Mouse (Mus musculus) myocyte (in vitro differentiated cells): ENCODE measurements around the gene Nsmce1. TPM values are rescaled to one million over a fixed set of nuclear protein-coding genes. Genes with fewer than 3 reads are reported as not detected.

ENCODE experiments used
- H3K27me3 ChIP-seq: one replicate; pipeline ENCODE4 v1.6.1; 2011; ENCODE audit not compliant: control insufficient read depth, insufficient read depth, insufficient read length
- H3K36me3 ChIP-seq: one replicate; pipeline ENCODE4 v1.6.1; 2011; ENCODE audit not compliant: control insufficient read depth, insufficient read depth
- H3K4me2 ChIP-seq: one replicate; pipeline ENCODE4 v1.6.1; 2011; ENCODE audit warnings: low read depth, control low read depth
- H3K4me3 ChIP-seq: one replicate; pipeline ENCODE4 v1.5.1; 2011; ENCODE audit warnings: mild to moderate bottlenecking, control low read depth, moderate library complexity
- H3K79me2 ChIP-seq: one replicate; pipeline ENCODE4 v1.6.1; 2011; ENCODE audit not compliant: control insufficient read depth, insufficient read depth
- H3ac ChIP-seq: one replicate; pipeline ENCODE4 v1.6.1; 2011; ENCODE audit not compliant: control insufficient read depth, insufficient read length
- CEBPB ChIP-seq: IDR thresholded peaks from 2 replicates; pipeline ENCODE4 v1.6.1; 2011; ENCODE audit warnings: mild to moderate bottlenecking, moderate library complexity; ENCODE audit not compliant: poor library complexity, insufficient read depth, severe bottlenecking
- E2F4 ChIP-seq: IDR thresholded peaks from one replicate; pipeline ENCODE4 v1.6.1; 2011; ENCODE audit warnings: mild to moderate bottlenecking, control low read depth, moderate library complexity; ENCODE audit not compliant: insufficient read depth
- MAX ChIP-seq: IDR thresholded peaks from one replicate; pipeline ENCODE4 v1.6.1; 2011; ENCODE audit warnings: low read depth, mild to moderate bottlenecking, control low read depth
- MYOD1 ChIP-seq, 3 experiments: IDR thresholded peaks; one replicate each; pipeline ENCODE4 v1.6.1; 2011; ENCODE audit warnings: control low read depth in 2 of 3, low read depth in 2 of 3, mild to moderate bottlenecking in 2 of 3, moderate library complexity in 1 of 3; ENCODE audit not compliant: insufficient read length in 2 of 3, control insufficient read depth in 1 of 3
- MYOG ChIP-seq, 3 experiments: IDR thresholded peaks; one replicate each; pipeline ENCODE4 v1.6.1; 2011; ENCODE audit warnings: control low read depth in 2 of 3, low read depth in 2 of 3, mild to moderate bottlenecking in 2 of 3; ENCODE audit not compliant: insufficient read length in 2 of 3, control insufficient read depth in 1 of 3, insufficient read depth in 1 of 3
- POLR2A ChIP-seq: IDR thresholded peaks from one replicate; pipeline ENCODE4 v1.6.1; 2011; ENCODE audit warnings: low read depth, mild to moderate bottlenecking, control low read depth, moderate library complexity; ENCODE audit not compliant: insufficient read length
- POLR2AphosphoS2 ChIP-seq: IDR thresholded peaks from one replicate; pipeline ENCODE4 v1.6.1; 2011; ENCODE audit warnings: low read depth, control low read depth; ENCODE audit not compliant: insufficient read length
- REST ChIP-seq: IDR thresholded peaks from one replicate; pipeline ENCODE4 v1.6.1; 2011; ENCODE audit warnings: mild to moderate bottlenecking, control low read depth, moderate library complexity; ENCODE audit not compliant: insufficient read depth, insufficient read length
- SRF ChIP-seq: IDR thresholded peaks from one replicate; pipeline ENCODE4 v1.6.1; 2011; ENCODE audit warnings: low read depth; ENCODE audit not compliant: control insufficient read depth, insufficient read length
- TCF12 ChIP-seq: IDR thresholded peaks from one replicate; pipeline ENCODE4 v1.6.1; 2011; ENCODE audit warnings: mild to moderate bottlenecking, control low read depth; ENCODE audit not compliant: poor library complexity, insufficient read depth, severe bottlenecking
- TCF3 ChIP-seq: IDR thresholded peaks from one replicate; pipeline ENCODE4 v1.6.1; 2011; ENCODE audit warnings: low read depth, control low read depth; ENCODE audit not compliant: insufficient read length
- USF1 ChIP-seq: IDR thresholded peaks from one replicate; pipeline ENCODE4 v1.6.1; 2011; ENCODE audit warnings: low read depth, mild to moderate bottlenecking, control low read depth, moderate library complexity
- polyA plus RNA-seq: library from polyadenylated mRNA; unstranded; fragments of >200 nt; fragmentation: generic; extraction: Trizol; gene quantifications from one replicate; pipeline ENCODE4 v1.2.1, GENCODE M21; 2012; ENCODE audit warnings: missing spikeins

Nsmce1 gene
- polyA plus RNA-seq, 1 experiment, result 78.3 TPM

DNA sequence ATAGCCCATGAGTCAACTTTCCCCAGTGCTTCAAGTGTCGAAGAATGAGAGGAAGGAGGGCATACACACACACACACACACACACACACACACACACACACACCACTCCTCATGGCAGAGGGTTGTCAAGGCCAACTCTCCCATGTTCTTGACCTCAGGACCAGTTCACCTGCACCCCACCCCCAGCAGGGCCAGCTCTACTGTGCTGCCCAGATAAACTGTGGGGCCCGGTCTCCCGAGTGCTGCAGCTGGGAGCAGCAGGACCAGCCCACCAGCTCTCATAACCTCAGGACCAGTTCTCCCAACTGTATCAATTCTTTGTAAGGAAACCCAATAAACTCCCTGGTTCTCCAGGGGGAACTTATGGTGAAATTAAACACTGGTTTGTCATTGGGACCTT, 28.3 kb upstream of the Nsmce1 start:
- no peak overlapping the region for H3ac ChIP-seq
- no peaks in the 10 kb centered on the region for H3K27me3 ChIP-seq
- no peak overlapping the region for H3K4me3 ChIP-seq
- H3K36me3 ChIP-seq, result no peaks in the 10 kb centered on the region
- no peaks in the 10 kb centered on the region for H3K79me2 ChIP-seq
- H3K4me2 ChIP-seq, result no peak overlapping the region
- TF ChIP-seq USF1 (no peak), SRF (no peak), MYOD1 (IDR thresholded peaks at IDR 0.05; ENCODE audit: control insufficient read depth in 1 of 3, insufficient read length in 2 of 3, low read depth in 2 of 3) (no peak), REST (no peak), E2F4 (no peak), CEBPB (no peak), TCF12 (no peak), POLR2A (no peak), MAX (no peak)

DNA sequence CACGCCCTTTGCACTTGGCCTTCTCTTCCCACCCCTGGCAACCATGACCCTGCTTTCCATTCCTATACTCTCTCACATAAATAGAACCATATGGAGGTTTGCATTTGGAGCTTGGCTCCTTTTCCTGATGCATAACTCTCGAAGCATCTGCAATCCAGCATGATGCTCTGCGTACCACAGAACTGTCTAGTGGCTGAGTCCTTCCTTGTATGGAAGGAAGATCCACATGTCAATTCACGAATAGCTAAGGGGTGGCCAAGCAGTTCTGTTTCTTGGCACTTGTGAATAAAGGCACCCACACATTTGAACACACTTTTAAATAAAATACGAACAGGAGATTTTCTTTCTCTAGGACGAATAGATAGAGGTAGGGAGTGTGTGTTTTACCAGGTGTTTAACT, 26.1 kb upstream of the Nsmce1 start:
- no peak overlapping the region for H3K4me3 ChIP-seq
- H3K79me2 ChIP-seq, result no peaks in the 10 kb centered on the region
- H3K27me3 ChIP-seq, result no peaks in the 10 kb centered on the region
- H3ac ChIP-seq, result no peak overlapping the region
- H3K4me2 ChIP-seq, result no peak overlapping the region
- no peaks in the 10 kb centered on the region for H3K36me3 ChIP-seq
- TF ChIP-seq TCF12 (no peak), USF1 (no peak), POLR2A (no peak), REST (no peak)

- Histone ChIP-seq H3K36me3 (no peaks in the 10 kb centered on the region), H3ac (no peak overlapping the region), H3K4me2 (no peak overlapping the region), H3K79me2 (no peaks in the 10 kb centered on the region), H3K4me3 (no peak overlapping the region), H3K27me3 (no peaks in the 10 kb centered on the region)
- no peak for TF ChIP-seq MAX
- no peak for TF ChIP-seq USF1
- TF ChIP-seq CEBPB, result no peak
- no peak for TF ChIP-seq POLR2A
- no peak for TF ChIP-seq REST
- TF ChIP-seq MYOD1 (IDR thresholded peaks at IDR 0.05; ENCODE audit: control insufficient read depth in 1 of 3, insufficient read length in 2 of 3, low read depth in 2 of 3), result no peak
- TF ChIP-seq MYOG (IDR thresholded peaks at IDR 0.05; ENCODE audit: control insufficient read depth in 1 of 3, insufficient read depth in 1 of 3, insufficient read length in 2 of 3, low read depth in 2 of 3), result no peak
- no peak for TF ChIP-seq TCF12
- TF ChIP-seq E2F4, result no peak
- no peak for TF ChIP-seq SRF
- TF ChIP-seq POLR2AphosphoS2, result no peak
Observed at GRCm38 (mm10) chr7:125516723-125517122, 25.3 kb upstream of the Nsmce1 start.

- Histone ChIP-seq H3K79me2 (no peaks in the 10 kb centered on the region), H3K27me3 (no peaks in the 10 kb centered on the region), H3K36me3 (no peaks in the 10 kb centered on the region), H3K4me2 (no peak overlapping the region), H3K4me3 (no peak overlapping the region), H3ac (no peak overlapping the region)
- TF ChIP-seq SRF, result no peak
- TF ChIP-seq POLR2A, result no peak
- no peak for TF ChIP-seq POLR2AphosphoS2
- TF ChIP-seq E2F4, result no peak
- TF ChIP-seq TCF3, result no peak
- no peak for TF ChIP-seq TCF12
- TF ChIP-seq REST, result no peak
- no peak for TF ChIP-seq MAX
- no peak for TF ChIP-seq MYOG (IDR thresholded peaks at IDR 0.05; ENCODE audit: control insufficient read depth in 1 of 3, insufficient read depth in 1 of 3, insufficient read length in 2 of 3, low read depth in 2 of 3)
- no peak for TF ChIP-seq USF1
- no peak for TF ChIP-seq CEBPB
- no peak for TF ChIP-seq MYOD1 (IDR thresholded peaks at IDR 0.05; ENCODE audit: control insufficient read depth in 1 of 3, insufficient read length in 2 of 3, low read depth in 2 of 3)
Observed at GRCm38 (mm10) chr7:125515081-125515853, 23.9 kb upstream of the Nsmce1 start.

- H3K27me3 ChIP-seq, result no peaks in the 10 kb centered on the region
- no peak overlapping the region for H3K4me3 ChIP-seq
- no peaks in the 10 kb centered on the region for H3K36me3 ChIP-seq
- no peaks in the 10 kb centered on the region for H3K79me2 ChIP-seq
- TF ChIP-seq MYOG (IDR thresholded peaks at IDR 0.05; ENCODE audit: control insufficient read depth in 1 of 3, insufficient read depth in 1 of 3, insufficient read length in 2 of 3, low read depth in 2 of 3) (no peak), MYOD1 (IDR thresholded peaks at IDR 0.05; ENCODE audit: control insufficient read depth in 1 of 3, insufficient read length in 2 of 3, low read depth in 2 of 3) (no peak), E2F4 (no peak), CEBPB (no peak), REST (no peak), MAX (no peak), TCF3 (no peak), POLR2A (no peak), POLR2AphosphoS2 (no peak), TCF12 (no peak), SRF (no peak), USF1 (no peak)
- H3ac ChIP-seq, result no peak overlapping the region
- no peak overlapping the region for H3K4me2 ChIP-seq
Observed at GRCm38 (mm10) chr7:125511852-125512251, 20.5 kb upstream of the Nsmce1 start.
